Mouse (Mus musculus) 3T3-L1 (cell line): ENCODE measurements at regions not wholly inside any gene's neighbourhood (a gene's known extent, or its start where the extent isn't known, plus 50 kb on each side); places are given as distances from the start of the nearest gene placed in this dataset.

Experiments
- DNase-seq: peaks from one replicate; pipeline ENCODE4 v3.0.0-alpha.2; 2015; ENCODE audit warnings: low read depth, low spot score

DNA sequence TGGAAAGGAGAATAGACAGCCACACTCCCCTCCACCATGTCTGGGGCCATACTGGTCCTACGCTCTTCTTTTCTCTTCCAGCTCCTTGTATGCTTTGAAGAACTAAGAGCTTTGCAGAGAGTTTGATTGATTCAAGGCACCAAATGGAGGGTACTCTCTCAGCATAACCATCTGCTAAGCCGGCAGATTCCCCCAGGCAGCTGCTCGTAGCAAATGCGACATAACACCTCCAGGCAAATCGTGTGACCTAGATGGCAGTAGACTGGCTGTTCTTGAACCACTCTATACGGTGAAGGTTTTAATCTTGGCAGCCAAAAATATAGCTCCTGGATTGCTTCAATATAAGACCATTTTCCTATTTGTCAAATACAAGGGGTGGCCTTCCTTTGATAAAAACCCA is 191.8 kb upstream of the Pabpc6 start:
- no peak for DNase-seq

DNA sequence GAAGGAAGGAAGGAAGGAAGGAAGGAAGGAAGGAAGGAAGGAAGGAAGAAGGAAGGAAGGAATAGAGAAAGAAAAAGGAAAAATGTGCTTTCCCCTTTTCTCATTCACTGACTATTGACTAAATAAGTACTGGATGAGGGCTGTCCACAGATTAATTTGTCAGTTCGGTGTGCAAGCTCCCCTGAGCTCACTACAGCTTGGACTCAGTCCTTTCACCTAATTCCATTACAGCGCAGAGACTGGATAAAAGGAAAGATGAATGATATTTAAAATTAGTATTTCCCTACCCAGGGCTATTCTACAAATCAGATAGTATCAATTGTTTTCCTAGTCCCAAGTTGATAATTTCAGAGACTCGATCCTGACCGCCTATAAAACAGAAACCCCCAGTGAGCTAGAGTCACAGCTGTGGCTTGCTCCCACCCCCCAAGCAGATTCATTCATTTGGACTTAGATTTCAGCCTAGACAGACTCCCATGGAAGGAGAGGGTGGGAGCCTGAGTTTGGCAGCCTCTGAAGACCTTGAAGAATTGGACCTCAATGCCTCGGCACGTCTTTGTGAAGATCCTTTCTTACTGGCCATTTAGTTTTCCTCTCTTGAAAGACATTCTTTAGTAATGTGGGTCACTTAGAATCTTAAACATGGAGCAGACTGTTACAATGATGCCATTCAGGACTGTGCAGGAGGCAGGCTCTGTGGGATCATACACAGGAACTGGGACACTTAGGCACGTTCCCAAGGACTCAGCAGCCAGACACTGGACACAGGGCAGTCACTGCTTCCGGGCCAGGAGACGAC is 179.2 kb upstream of the Pabpc6 start:
- no peak for DNase-seq

GRCm38 (mm10) chr17:9845451-9846075 is 176.0 kb upstream of the Pabpc6 start:
- peak; percentile 30 for DNase-seq

DNA sequence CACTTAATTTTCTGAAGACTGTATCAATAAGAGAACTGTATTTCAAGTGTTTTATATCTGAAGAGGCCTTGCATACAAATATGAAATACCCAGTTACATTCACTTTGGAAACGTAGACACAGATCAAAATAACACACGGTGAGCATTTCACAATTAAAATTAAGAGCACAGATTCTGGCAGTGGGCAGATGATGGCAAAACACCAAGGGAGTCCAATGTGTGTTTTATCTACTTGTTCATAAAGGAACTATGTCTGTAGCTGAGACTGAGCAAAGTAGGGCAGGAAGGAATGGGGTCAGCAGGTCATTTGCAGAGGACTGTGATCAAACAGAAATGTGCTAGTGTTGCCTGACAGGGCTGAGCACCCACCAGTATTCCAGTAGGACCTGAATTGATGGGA is 171.6 kb upstream of the Pabpc6 start:
- no peak for DNase-seq

DNA sequence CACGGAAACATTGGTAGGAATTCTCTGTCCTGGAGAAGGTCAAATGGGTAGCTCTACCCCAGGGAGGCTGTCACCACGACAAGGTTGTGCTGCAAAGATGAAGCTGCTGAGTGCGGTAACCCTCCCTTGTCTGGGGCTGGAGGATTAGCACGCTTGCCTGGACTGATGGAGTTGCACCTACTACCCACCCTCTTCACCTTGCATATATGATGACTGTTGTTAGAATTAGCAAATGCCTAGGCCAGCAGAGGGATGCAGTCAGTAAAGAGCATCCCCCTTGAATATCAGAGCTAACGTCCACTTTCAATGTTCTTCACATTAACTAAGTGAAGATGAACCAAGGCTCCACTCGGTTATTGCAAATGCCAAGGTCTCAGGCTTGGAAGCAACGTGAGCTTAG is 169.7 kb upstream of the Pabpc6 start:
- DNase-seq = no peak

GRCm38 (mm10) chr17:9836995-9837842 is 167.7 kb upstream of the Pabpc6 start:
- no peak for DNase-seq

DNA sequence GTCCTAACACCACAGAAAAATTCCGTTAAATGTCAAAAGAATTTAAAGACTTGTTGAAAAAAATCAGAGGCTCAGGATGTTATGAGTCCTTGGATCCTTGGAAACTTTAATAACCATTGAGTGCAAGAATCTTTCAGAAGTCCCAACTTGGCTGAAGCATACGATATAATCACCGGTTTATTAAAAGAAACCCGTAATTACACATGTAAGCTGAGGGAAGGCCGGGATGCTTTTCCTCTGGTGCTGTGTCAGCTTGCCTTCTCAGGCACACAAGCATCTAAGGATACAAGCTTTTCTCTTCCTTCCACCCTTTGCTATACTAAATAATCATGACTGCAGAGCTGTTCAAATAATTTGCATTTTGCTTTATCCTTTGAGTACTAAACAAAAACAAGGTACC is 160.4 kb upstream of the Pabpc6 start:
- no peak for DNase-seq

DNA sequence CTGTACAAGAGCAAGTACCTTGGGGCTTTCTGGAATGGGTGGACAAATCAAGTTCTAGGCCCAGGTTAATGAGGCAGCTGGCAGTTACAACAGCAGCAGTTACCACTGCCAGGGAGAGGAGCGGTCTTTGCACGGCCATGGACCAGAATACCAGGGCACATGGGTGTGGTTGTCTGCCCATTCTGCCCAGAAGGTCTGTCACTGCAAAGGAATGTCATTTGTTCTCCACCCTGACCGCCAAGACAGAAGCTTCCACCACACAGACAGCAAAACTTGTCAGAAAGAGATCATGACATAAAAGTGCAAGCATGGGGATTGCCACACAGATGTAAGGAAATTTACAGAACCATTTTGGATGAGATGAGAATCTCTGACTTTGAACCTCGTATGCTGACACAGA is 151.8 kb upstream of the Pabpc6 start:
- DNase-seq = peak; percentile 46

DNA sequence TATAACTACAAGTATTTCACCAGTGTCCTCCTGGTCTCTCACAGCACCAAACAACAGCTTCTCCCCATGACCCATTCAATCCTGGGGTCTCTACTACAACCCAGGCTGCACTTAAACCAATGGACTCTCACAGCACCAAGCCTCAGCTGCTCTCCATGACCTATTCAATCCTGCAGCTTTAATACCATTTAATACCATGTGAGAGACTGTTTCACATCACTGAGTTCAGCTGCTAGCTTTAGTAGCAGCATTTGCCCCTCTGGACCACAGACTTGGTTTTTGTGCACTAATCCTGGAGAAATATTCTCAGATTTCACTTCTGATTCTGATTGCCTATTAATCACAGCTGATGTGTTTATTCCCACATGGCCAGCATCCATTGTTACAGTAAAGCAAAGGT is 147.5 kb upstream of the Pabpc6 start:
- DNase-seq = no peak

DNA sequence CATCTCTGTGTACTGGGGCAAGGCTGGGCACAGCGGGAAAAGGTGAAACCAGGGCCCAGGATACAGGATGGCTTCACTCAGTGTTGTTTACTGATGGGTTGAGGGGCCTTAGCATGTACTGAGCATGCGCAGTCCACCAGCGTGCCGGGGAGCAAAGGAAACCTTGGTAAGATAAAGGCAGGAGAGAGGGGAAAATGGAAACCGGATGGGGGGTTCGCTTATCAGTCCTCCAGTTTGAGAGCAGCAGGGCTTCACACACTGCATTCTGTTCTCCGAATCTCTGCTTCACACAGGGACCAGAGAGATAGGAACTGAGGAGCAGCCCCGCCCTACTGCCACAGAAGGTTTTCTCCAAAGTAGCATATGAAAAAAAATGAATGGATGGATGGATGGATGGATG is 127.6 kb upstream of the Pabpc6 start:
- DNase-seq = no peak

DNA sequence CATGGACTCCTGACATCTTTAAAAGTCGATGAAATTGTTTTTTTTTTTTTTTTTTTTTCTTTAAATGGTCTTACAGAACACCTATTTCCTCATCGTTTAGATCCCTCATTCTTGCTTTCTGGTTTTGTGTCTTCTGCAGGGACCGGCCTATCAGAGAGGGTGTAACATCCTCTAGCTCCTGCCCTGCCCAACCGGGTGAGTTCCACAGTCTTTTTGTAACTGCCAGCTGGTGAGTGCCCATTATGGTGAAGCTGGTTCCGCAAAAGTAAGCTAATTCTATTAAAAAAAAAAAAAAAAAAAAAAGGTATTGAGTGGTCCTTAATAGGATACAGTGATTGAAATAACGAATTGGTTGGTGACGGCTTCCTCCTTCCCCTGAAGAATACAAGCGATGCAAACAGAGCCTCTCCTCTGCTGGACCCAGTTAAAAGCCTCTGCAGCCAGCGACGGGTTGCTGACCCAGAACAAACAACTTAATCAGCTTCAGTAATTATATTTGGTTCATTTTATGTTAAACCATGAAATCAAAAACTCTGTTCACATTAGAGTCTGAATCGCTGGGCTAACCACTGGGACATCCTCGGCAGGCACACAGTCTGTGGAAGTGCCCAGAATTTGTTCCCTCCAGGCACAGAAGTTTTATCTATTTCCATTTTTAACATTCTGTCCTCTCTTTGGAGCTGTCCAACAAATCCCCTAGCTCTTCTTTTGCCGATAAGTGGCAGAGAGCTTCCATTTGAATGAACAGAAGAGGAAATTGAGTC is 126.9 kb upstream of the Pabpc6 start:
- DNase-seq = no peak

DNA sequence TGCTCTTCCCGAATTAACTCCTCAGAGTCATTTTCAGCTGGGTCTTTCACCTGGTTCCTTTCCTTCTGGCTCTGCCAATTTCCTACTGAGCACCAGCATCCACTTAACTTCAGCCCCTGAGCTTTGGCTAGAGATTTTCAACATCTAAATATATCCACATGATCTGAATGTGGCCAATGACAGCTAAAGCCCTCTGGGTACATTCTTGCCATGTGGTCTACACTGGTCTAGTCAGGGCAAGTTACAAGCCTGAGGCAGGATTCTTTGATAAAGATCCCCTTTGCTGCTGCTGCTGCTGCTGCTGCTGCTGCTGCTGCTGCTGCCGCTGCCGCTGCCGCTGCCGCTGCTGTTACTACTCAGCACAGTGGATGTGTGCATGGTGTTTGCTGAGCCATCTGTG is 109.3 kb upstream of the Pabpc6 start:
- no peak for DNase-seq

DNA sequence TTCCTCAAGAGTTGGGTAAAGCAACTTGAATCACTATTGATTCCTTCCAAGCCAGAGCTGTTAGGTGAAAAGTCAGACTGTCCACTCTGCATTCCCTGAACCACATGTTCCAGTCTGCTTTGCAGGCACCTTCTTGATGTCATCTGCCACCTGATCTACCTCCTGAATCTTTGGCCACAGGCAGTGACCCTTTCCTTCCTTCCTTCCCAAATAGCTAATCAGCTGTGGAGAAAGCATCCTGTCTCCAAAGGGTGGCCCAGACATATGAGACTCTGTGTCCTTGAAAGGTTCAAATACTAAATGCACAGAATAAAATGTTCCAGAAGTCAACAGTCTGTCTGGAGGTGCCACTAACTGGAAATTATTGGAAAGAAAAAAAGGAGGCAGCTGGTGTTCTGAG is 107.6 kb upstream of the Pabpc6 start:
- no peak for DNase-seq

DNA sequence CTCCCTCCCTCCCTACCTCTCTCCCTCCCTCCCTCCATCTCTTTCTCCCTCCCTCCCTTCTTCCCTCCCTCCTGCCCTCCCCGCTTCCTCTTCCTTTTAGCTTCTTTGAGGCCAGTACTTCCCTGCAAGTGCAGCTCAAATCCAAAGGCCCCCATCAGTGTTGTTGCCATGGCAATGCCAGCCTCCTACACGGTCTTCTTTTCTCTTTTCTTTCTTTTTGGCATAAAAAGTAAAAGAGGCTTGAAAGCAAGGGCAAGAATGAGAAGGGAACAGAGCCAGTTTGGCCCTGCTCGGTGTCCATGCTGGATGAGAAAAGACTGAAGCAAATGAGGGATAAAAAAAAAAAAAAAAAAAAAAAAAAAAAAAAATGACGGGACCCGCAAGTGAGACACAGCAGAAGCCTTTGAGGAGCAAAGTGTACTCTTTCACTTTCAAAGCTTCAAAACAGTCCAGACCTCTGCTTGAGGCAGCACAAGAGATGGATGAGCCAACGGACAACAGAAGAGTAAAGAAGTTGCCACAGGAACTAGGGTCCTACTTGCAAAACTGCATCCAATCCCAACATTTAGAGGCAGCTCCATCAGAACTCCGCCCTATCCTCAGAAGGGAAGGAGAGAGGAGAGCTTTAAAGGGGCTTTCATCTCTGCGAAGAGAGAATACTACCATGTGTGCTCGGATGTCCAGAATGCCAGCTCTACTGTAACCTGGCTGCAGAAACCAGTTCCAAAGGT is 106.9 kb upstream of the Pabpc6 start:
- no peak for DNase-seq

DNA sequence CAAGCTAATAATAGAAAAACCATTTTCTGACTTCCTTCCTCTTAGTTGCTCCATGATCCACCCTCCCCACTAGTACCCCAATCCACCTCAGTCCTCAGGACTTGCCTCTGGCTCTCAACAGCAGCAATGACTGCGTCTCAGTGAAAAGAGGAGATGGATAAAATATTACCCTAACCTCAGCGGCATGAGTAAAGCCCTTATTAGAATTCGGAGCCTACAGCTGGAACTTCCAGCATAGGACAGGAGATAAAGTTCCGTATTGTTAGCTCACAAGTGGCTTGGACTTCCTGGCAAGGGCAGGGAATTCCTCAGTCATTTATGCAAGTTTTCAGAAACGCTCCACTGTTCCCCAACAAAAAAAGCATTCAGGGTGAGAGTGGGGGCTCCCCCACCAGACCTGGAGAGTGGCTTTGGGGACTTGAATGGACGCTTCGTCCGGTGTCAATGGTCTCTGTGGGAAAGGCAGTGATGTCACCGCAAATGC is 106.2 kb upstream of the Pabpc6 start:
- no peak for DNase-seq

- DNase-seq = no peak
Measured at GRCm38 (mm10) chr17:9774740-9775629, 105.5 kb upstream of the Pabpc6 start.

DNA sequence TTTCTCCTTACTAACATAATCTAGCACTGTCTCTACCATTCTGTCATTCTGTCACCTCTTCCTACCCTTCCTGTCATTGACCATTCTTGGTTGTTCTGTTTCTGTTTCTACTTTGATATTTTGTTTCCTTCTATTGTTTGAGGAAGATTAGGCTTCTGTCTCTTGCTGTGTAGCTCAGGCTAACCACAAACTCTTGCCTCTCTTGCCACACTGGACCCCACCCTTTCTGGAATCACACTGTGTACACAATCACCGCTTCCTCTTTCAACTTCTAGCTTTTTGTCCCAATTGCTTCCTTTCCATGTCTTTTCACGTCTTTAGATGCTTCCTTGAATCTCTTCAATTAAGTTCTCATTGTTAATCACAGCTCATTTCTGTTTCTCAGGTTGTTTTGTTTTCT is 104.2 kb upstream of the Pabpc6 start:
- no peak for DNase-seq

DNA sequence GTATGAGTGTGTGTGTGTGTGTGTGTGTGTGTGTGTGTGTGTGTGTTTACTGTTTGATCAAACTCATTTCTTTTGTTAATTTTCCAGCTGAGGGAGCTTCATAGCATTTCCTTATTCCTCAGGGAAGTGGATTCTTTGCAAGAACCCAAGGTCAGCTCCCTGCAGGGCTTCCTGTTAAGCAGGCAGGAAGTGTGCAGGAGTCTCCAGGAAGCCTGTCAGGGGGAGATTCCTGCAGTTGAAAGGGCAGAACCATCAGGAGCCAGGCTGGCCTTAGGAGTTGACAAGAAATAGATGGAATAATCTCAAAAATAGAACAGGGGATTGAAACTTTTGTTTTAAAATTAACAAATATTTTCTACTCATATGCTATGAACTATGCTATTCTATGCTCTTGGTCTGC is 98.8 kb upstream of the Pabpc6 start:
- DNase-seq = no peak

- no peak for DNase-seq
Measured at GRCm38 (mm10) chr17:9765680-9766250, 96.2 kb upstream of the Pabpc6 start.
